Mouse (Mus musculus) adrenal gland, postnatal 4 days (tissue): ENCODE results near the gene Gm45234. TPM values are rescaled to one million over a fixed set of nuclear protein-coding genes. Genes with fewer than 3 reads are reported as not detected.

Experiments
- DNase-seq, 2 experiments: peaks; one replicate each; pipeline ENCODE4 v3.0.0; 2021 to 2022; ENCODE audit warnings: low spot score in 2 of 2, mixed read lengths in 2 of 2
- total RNA-seq, 2 experiments: library from RNA; stranded (reverse); gene quantifications; 2 replicates each; pipeline ENCODE4 v1.2.3; 2021

Gene Gm45234
- total RNA-seq, 2 experiments from 2014 or later, result 2.2 TPM; not detected in 1

GRCm38 (mm10) chr6:124711824-124712782, 43.7 kb downstream of the Gm45234 start, which contains the start of the genes Emg1 and Phb2:
Emg1 (minus strand) TSS chr6:124712178.
Phb2 (plus strand) TSS chr6:124712336.
- peak; percentile 94 to 97 for DNase-seq

GRCm38 (mm10) chr6:124708289-124708889, 47.4 kb downstream of the Gm45234 start:
- no peak for DNase-seq

- DNase-seq, result no peak
Measured at GRCm38 (mm10) chr6:124706061-124706627, 49.7 kb downstream of the Gm45234 start.

- no peak for DNase-seq
Measured at GRCm38 (mm10) chr6:124704417-124704816, 51.4 kb downstream of the Gm45234 start.

- DNase-seq, result no peak
Measured at GRCm38 (mm10) chr6:124703789-124704188, 52.0 kb downstream of the Gm45234 start.

GRCm38 (mm10) chr6:124702784-124703103, 53.1 kb downstream of the Gm45234 start:
- peak in 1 of 2 experiments; percentile 52 for DNase-seq

- DNase-seq, result no peak
Measured at GRCm38 (mm10) chr6:124702102-124702783, 53.6 kb downstream of the Gm45234 start.

GRCm38 (mm10) chr6:124701338-124701737, 54.5 kb downstream of the Gm45234 start:
- DNase-seq, result no peak

- DNase-seq, result peak in 1 of 2 experiments; percentile 46
Measured at GRCm38 (mm10) chr6:124699962-124700610, 55.7 kb downstream of the Gm45234 start.

GRCm38 (mm10) chr6:124699366-124699765, 56.5 kb downstream of the Gm45234 start:
- no peak for DNase-seq

- DNase-seq, result no peak
Measured at GRCm38 (mm10) chr6:124698751-124699150, 57.1 kb downstream of the Gm45234 start.

- no peak for DNase-seq
Measured at GRCm38 (mm10) chr6:124696441-124697150, 59.2 kb downstream of the Gm45234 start.

- DNase-seq, result no peak
Measured at GRCm38 (mm10) chr6:124694166-124694955, 61.5 kb downstream of the Gm45234 start.

- no peak for DNase-seq
Measured at GRCm38 (mm10) chr6:124693243-124693981, 62.4 kb downstream of the Gm45234 start.

GRCm38 (mm10) chr6:124690517-124690916, 65.3 kb downstream of the Gm45234 start:
- no peak for DNase-seq
